Mouse (Mus musculus) thymus, adult 2 months (tissue): ENCODE data around the gene Epx. TPM values are rescaled to one million over a fixed set of nuclear protein-coding genes. Genes with fewer than 3 reads are reported as not detected.

Source experiments
- DNase-seq: peaks from one replicate; pipeline ENCODE4 v3.0.0; 2021
- H3K27ac ChIP-seq: fragments of 200-500 bp; 2 replicates; pipeline ENCODE4 v1.5.1; 2012; ENCODE audit warnings: low read length, control low read depth; ENCODE audit not compliant: control insufficient read depth, insufficient read depth
- H3K27me3 ChIP-seq: fragments of 200-500 bp; 2 replicates; pipeline ENCODE4 v1.6.1; 2012; ENCODE audit warnings: mild to moderate bottlenecking, low read length, moderate library complexity, mixed read lengths; ENCODE audit not compliant: control insufficient read depth, insufficient read depth
- H3K36me3 ChIP-seq: fragments of 200-500 bp; 2 replicates; pipeline ENCODE4 v1.6.1; 2012; ENCODE audit warnings: mild to moderate bottlenecking, low read length, moderate library complexity; ENCODE audit not compliant: control insufficient read depth, insufficient read depth
- H3K4me1 ChIP-seq: fragments of 200-500 bp; replicated peaks from 2 replicates; pipeline ENCODE4 v1.6.1; 2012; ENCODE audit warnings: low read length; ENCODE audit not compliant: control insufficient read depth, insufficient read depth
- H3K4me3 ChIP-seq: fragments of 200-500 bp; 2 replicates; pipeline ENCODE4 v1.5.1; 2012; ENCODE audit warnings: mild to moderate bottlenecking, low read length, control low read depth, moderate library complexity; ENCODE audit not compliant: control insufficient read depth, insufficient read depth
- CTCF ChIP-seq: fragments of 200-500 bp; IDR thresholded peaks from 2 replicates; pipeline ENCODE4 v1.5.1; 2012; ENCODE audit warnings: mild to moderate bottlenecking, control low read depth, low read length, moderate library complexity, borderline replicate concordance; ENCODE audit not compliant: control insufficient read depth, poor library complexity, insufficient read depth; ENCODE audit errors: extremely low read depth
- POLR2A ChIP-seq: fragments of 200-500 bp; IDR thresholded peaks from 2 replicates; pipeline ENCODE4 v1.6.1; 2012; ENCODE audit warnings: mild to moderate bottlenecking, low read length, control low read depth, moderate library complexity; ENCODE audit not compliant: control insufficient read depth, poor library complexity, insufficient read depth; ENCODE audit errors: extremely low read depth
- WGBS: fragments of 180-500 bp; shearing (Covaris S2); methylation state at CpG from one replicate; pipeline ENCODE4 v1.1.7; 2018; 5-methylcytosine and 5-hydroxymethylcytosine counted together
- polyA plus RNA-seq: library from polyadenylated mRNA; depleted of rRNA; stranded (reverse); fragments of >200 nt; gene quantifications from 2 replicates; pipeline ENCODE4 v1.2.3, GENCODE M21; 2012; rRNA removed

Gene Epx
- polyA plus RNA-seq, result 2.1 and 3.2 TPM in 2 replicates

GRCm38 (mm10) chr11:87875436-87875835 lies at the start of gene Epx:
Gene Epx, minus strand, starts transcription at chr11:87875536.
- no peaks in the 10 kb centered on the region for H3K4me1 ChIP-seq
- no peak within 1 kb of the TSS for H3K27ac ChIP-seq
- no peak within 1 kb of the TSS for H3K4me3 ChIP-seq
- TF ChIP-seq CTCF (no peak), POLR2A (no peak)
- no peaks in the 10 kb centered on the region; the same call in 1 of the 2 replicates for H3K27me3 ChIP-seq
- H3K36me3 ChIP-seq, result no peaks in the 10 kb centered on the region
- DNase-seq, result no peak
- WGBS, result 85% methylated on average over 6 of the region's 6 CpGs

GRCm38 (mm10) chr11:87920966-87921365 lies 45.6 kb upstream of the Epx start, which contains the start of gene Olfr464:
Gene Olfr464, minus strand, starts transcription at chr11:87920967.
- Histone ChIP-seq H3K27me3 (no peaks in the 10 kb centered on the region), H3K36me3 (no peaks in the 10 kb centered on the region), H3K27ac (no peak within 1 kb of the TSS), H3K4me1 (no peaks in the 10 kb centered on the region), H3K4me3 (no peak within 1 kb of the TSS)
- WGBS, result 26% methylated on average over 5 of the region's 5 CpGs
- peak; percentile 15 for DNase-seq
- TF ChIP-seq POLR2A (no peak), CTCF (no peak)

DNA sequence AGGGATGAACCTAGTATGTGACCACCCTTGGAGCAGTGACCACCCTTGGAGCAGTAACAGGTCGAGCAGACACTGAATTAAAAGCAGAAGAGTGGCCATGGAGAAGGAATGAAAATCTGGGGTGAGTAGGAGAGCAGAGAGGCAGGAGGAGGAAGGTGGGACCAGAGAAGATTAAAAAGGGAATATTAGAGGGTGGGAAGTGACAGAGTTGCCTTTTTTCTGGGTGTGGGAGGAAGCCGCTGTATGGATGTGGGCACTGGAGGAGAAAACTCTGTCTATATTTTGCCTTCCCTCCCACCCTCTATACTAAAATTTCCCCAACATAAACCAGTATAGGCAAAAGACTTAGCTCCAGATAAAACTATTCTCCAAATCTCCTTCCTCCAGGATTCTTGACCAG lies 45.0 kb upstream of the Epx start:
- DNase-seq, result no peak
- Histone ChIP-seq H3K27me3 (no peaks in the 10 kb centered on the region), H3K4me1 (no peaks in the 10 kb centered on the region), H3K4me3 (no peak overlapping the region), H3K27ac (no peak overlapping the region), H3K36me3 (no peaks in the 10 kb centered on the region)
- no peak for TF ChIP-seq CTCF
- TF ChIP-seq POLR2A, result no peak
- WGBS, result 68% methylated on average over 2 of the region's 2 CpGs

DNA sequence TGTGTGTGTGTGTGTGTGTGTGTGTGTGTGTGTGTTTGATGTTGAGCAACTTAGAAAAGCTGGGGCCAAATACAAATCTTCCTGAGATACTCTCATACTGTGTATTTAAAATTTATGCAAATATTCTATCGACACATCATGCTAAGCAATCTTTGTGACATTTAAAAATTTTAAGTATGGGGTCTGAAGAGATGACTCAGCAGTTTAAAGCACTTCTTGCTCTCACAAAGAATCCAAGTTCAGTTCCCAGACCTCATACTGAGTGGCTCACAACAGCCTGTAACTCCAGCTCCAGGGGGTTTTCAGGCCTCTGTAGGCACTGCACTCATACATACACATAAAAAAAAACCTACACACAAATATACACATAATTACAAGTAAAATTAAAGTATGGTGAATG lies 40.7 kb upstream of the Epx start:
- DNase-seq, result no peak
- H3K36me3 ChIP-seq, result no peaks in the 10 kb centered on the region
- no peaks in the 10 kb centered on the region for H3K27me3 ChIP-seq
- no peak overlapping the region for H3K27ac ChIP-seq
- H3K4me3 ChIP-seq, result no peak overlapping the region
- TF ChIP-seq POLR2A, result no peak
- TF ChIP-seq CTCF, result no peak
- 87% methylated on average over 1 of the region's 1 CpGs for WGBS
- no peaks in the 10 kb centered on the region for H3K4me1 ChIP-seq

DNA sequence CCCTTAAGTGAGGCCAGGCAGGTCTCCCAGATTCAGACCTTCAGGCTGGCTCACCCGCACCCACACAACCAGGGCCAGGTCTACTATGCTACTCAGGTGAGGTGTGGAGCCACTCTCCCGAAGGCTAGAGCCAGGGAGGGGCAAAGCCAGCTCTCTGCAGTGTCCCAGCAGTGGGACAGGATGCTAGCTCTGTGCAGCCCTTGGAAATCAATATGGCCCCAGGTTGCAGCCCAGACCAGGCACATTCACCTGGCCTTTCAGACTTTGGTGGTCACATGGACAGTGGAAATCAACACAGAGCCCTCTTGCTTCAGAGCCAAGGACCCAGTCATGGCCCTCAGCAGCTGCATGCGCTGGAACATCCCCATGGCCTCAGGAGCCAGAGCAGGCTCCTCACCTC lies 29.0 kb upstream of the Epx start:
- no peaks in the 10 kb centered on the region for H3K36me3 ChIP-seq
- 82% methylated on average over 3 of the region's 3 CpGs for WGBS
- H3K4me1 ChIP-seq, result no peaks in the 10 kb centered on the region
- H3K27me3 ChIP-seq, result no peaks in the 10 kb centered on the region
- no peak overlapping the region for H3K27ac ChIP-seq
- DNase-seq, result no peak
- TF ChIP-seq POLR2A (no peak), CTCF (no peak)
- H3K4me3 ChIP-seq, result no peak overlapping the region

- TF ChIP-seq CTCF, result no peak
- TF ChIP-seq POLR2A, result no peak
- Histone ChIP-seq H3K4me3 (no peak within 1 kb of the TSS), H3K27ac (no peak within 1 kb of the TSS), H3K27me3 (no peaks in the 10 kb centered on the region), H3K4me1 (no peaks in the 10 kb centered on the region), H3K36me3 (no peaks in the 10 kb centered on the region)
- DNase-seq, result no peak
Observed at GRCm38 (mm10) chr11:87897287-87897686, 22.0 kb upstream of the Epx start, which contains the start of gene Olfr463. Gene Olfr463, minus strand, starts transcription at chr11:87897387.

- 95% methylated on average over 6 of the region's 6 CpGs for WGBS
- no peak for DNase-seq
- TF ChIP-seq CTCF (no peak), POLR2A (no peak)
Observed at GRCm38 (mm10) chr11:87892168-87892567, 16.8 kb upstream of the Epx start, which contains the start of gene Olfr462. Gene Olfr462, minus strand, starts transcription at chr11:87892268.

More at GRCm38 (mm10) chr11:87892168-87892567, 16.8 kb upstream of the Epx start, which contains the start of gene Olfr462:
- Histone ChIP-seq H3K36me3 (no peaks in the 10 kb centered on the region), H3K4me3 (no peak within 1 kb of the TSS), H3K27ac (no peak within 1 kb of the TSS), H3K4me1 (no peaks in the 10 kb centered on the region), H3K27me3 (no peaks in the 10 kb centered on the region)
